Mouse (Mus musculus) liver, adult 2 months (tissue): ENCODE data around the gene Rap2a. TPM values are rescaled to one million over a fixed set of nuclear protein-coding genes. Genes with fewer than 3 reads are reported as not detected.
A peak's percentile ranks its signal among the peaks of the same experiment; 100 is the strongest.

ENCODE experiments used
- DNase-seq: peaks from one replicate; pipeline ENCODE4 v3.0.0-alpha.2; 2011; ENCODE audit warnings: low read depth, low spot score; ENCODE audit errors: extremely low read depth
- H3K27ac ChIP-seq: fragments of 200-500 bp; replicated peaks from 2 replicates; pipeline ENCODE4 v1.5.1; 2012; ENCODE audit warnings: low read depth, mild to moderate bottlenecking, control low read depth, inconsistent platforms, low read length; ENCODE audit not compliant: insufficient read depth
- H3K27me3 ChIP-seq: fragments of 200-500 bp; 2 replicates; pipeline ENCODE4 v1.6.1; 2012; ENCODE audit warnings: mild to moderate bottlenecking, moderate library complexity, low read length, inconsistent platforms; ENCODE audit not compliant: control insufficient read depth, insufficient read depth
- H3K36me3 ChIP-seq: fragments of 200-500 bp; 2 replicates; pipeline ENCODE4 v1.6.1; 2012; ENCODE audit warnings: low read length, inconsistent platforms; ENCODE audit not compliant: control insufficient read depth, insufficient read depth
- H3K4me1 ChIP-seq: fragments of 200-500 bp; 2 replicates; pipeline ENCODE4 v1.6.1; 2011; ENCODE audit warnings: low read length; ENCODE audit not compliant: control insufficient read depth, insufficient read depth
- H3K4me3 ChIP-seq: fragments of 200-500 bp; 2 replicates; pipeline ENCODE4 v1.5.1; 2011; ENCODE audit warnings: low read depth, mild to moderate bottlenecking, control low read depth, low read length, moderate library complexity; ENCODE audit not compliant: insufficient read depth
- H3K79me2 ChIP-seq: fragments of 200-500 bp; 2 replicates; pipeline ENCODE4 v1.6.1; 2012; ENCODE audit warnings: inconsistent platforms, mild to moderate bottlenecking, low read length, moderate library complexity; ENCODE audit not compliant: control insufficient read depth, insufficient read depth
- H3K9ac ChIP-seq: fragments of 200-500 bp; 2 replicates; pipeline ENCODE4 v1.6.1; 2012; ENCODE audit warnings: low read depth, mild to moderate bottlenecking, control low read depth, inconsistent platforms, low read length
- CTCF ChIP-seq: fragments of 200-500 bp; IDR thresholded peaks from 2 replicates; pipeline ENCODE4 v1.5.1; 2011; ENCODE audit warnings: low read depth, low read length, control low read depth
- POLR2A ChIP-seq: fragments of 200-500 bp; IDR thresholded peaks from 2 replicates; pipeline ENCODE4 v1.6.1; 2011; ENCODE audit warnings: low read length, control low read depth; ENCODE audit not compliant: insufficient read depth; ENCODE audit errors: extremely low read depth
- WGBS: fragments of 180-500 bp; shearing (Covaris S2); methylation state at CpG from one replicate; pipeline ENCODE4 v1.1.7; 2018; 5-methylcytosine and 5-hydroxymethylcytosine counted together
- polyA plus RNA-seq: library from polyadenylated mRNA; depleted of rRNA; stranded (reverse); fragments of >200 nt; gene quantifications from 2 replicates; pipeline ENCODE4 v1.2.3, GENCODE M21; 2012
- total RNA-seq: library from RNA; depleted of rRNA; stranded (reverse); fragments of >200 nt; gene quantifications from 2 replicates; pipeline ENCODE4 v1.2.3, GENCODE M21; 2014

Rap2a gene
- total and polyA plus RNA-seq, 2 experiments: 7.4 to 10.7 TPM

DNA sequence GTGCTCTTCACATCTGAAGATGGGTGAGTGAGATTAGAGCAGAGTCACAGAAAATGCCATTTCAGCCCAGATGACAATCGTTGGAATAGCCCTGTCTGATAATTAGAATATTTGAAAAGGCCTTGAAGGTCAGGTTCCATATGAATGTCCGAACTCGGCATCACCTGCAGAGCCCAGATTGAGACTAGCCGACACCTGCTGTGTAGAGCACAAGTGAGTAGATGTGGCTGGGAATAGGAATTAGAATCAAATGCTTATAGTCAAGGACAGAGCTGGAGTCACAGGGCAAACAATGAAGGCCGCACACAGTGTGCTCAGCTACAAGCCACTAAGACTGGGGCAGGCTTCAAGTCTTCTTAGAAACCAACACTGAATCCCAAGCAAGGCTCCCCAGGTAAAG lies 6.3 kb downstream of the Rap2a start:
- no peak for TF ChIP-seq CTCF
- no peak for TF ChIP-seq POLR2A
- Histone ChIP-seq H3K9ac (no peak overlapping the region), H3K27ac (no peak overlapping the region), H3K79me2 (peaks cover 29% of the 10 kb centered on the region; the same call in 1 of the 2 replicates), H3K4me1 (no peaks in the 10 kb centered on the region; the same call in 1 of the 2 replicates), H3K36me3 (no peaks in the 10 kb centered on the region), H3K27me3 (no peaks in the 10 kb centered on the region), H3K4me3 (no peak overlapping the region)
- DNase-seq: no peak
- 88% methylated on average over 5 of the region's 5 CpGs for WGBS

GRCm38 (mm10) chr14:120496284-120496683 lies 18.0 kb downstream of the Rap2a start:
- H3K27ac ChIP-seq: no peak overlapping the region
- no peak overlapping the region for H3K9ac ChIP-seq
- no peaks in the 10 kb centered on the region for H3K27me3 ChIP-seq
- peaks cover 11% of the 10 kb centered on the region for H3K79me2 ChIP-seq
- H3K4me3 ChIP-seq: no peak overlapping the region
- no peaks in the 10 kb centered on the region for H3K36me3 ChIP-seq
- WGBS: 53% methylated on average over 5 of the region's 5 CpGs
- peaks cover 22% of the 10 kb centered on the region for H3K4me1 ChIP-seq
- no peak for DNase-seq
- TF ChIP-seq POLR2A (no peak), CTCF (no peak)

GRCm38 (mm10) chr14:120496827-120497226 lies 18.6 kb downstream of the Rap2a start:
- 81% methylated on average over 5 of the region's 5 CpGs for WGBS
- Histone ChIP-seq H3K79me2 (peaks cover 13% of the 10 kb centered on the region), H3K9ac (no peak overlapping the region), H3K4me1 (peaks cover 24% of the 10 kb centered on the region), H3K4me3 (no peak overlapping the region), H3K36me3 (no peaks in the 10 kb centered on the region), H3K27ac (no peak overlapping the region), H3K27me3 (no peaks in the 10 kb centered on the region)
- no peak for DNase-seq
- TF ChIP-seq CTCF (no peak), POLR2A (no peak)

DNA sequence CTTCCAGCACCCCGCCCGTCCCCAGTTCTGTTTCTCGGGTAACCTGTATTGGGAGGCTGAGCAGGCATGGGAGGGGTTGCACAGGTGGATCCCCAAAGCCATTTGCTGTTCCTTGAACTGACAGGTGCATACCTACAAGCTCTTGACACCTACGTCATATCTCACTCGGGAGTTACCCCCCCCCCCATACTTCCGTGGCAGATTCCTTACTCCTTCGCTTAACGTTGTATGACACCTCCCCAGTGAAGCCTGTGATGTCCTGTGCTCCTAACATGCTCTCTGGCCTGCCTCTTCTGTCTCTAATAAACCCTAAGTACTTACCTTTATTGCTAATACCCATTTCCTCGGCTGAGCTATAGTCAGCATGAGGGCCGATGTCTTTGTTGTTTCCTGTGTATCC lies 20.9 kb downstream of the Rap2a start:
- Histone ChIP-seq H3K4me3 (no peak overlapping the region), H3K27ac (no peak overlapping the region), H3K27me3 (no peaks in the 10 kb centered on the region), H3K79me2 (peaks cover 17% of the 10 kb centered on the region), H3K36me3 (peaks cover under 1% of the 10 kb centered on the region), H3K4me1 (peaks cover 22% of the 10 kb centered on the region), H3K9ac (no peak overlapping the region)
- WGBS: 97% methylated on average over 10 of the region's 10 CpGs
- TF ChIP-seq CTCF: no peak
- no peak for TF ChIP-seq POLR2A
- no peak for DNase-seq

DNA sequence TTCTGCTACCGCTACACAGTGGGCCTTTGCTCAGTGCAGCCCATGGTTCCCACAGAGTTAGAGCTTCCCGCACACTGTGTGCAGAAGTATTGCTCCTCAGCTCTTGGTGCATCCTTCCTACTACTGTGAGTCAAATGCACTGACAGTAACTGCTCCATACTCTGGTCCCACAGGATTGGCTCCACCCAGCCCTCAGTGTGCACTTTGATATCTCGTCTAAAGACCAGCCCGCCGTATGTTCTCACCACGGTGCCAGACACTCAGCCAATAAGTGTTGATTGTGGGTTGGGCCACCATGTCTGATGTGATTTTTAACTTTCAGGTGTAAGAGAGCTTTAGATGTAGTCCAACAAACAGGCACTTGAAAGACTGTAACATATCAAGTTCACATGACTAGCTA lies 21.4 kb downstream of the Rap2a start:
- peaks cover 19% of the 10 kb centered on the region for H3K4me1 ChIP-seq
- WGBS: 58% methylated on average over 6 of the region's 6 CpGs
- H3K4me3 ChIP-seq: no peak overlapping the region
- no peaks in the 10 kb centered on the region for H3K27me3 ChIP-seq
- peaks cover 4% of the 10 kb centered on the region for H3K36me3 ChIP-seq
- peaks cover 12% of the 10 kb centered on the region for H3K79me2 ChIP-seq
- TF ChIP-seq POLR2A (no peak), CTCF (no peak)
- H3K27ac ChIP-seq: no peak overlapping the region
- H3K9ac ChIP-seq: no peak overlapping the region
- DNase-seq: peak; percentile 58

- Histone ChIP-seq H3K79me2 (peaks cover 12% of the 10 kb centered on the region), H3K27ac (peak overlapping the region; percentile 21), H3K4me1 (peaks cover 19% of the 10 kb centered on the region), H3K9ac (no peak overlapping the region), H3K27me3 (no peaks in the 10 kb centered on the region), H3K36me3 (peaks cover 6% of the 10 kb centered on the region), H3K4me3 (no peak overlapping the region)
- TF ChIP-seq POLR2A (no peak), CTCF (no peak)
- DNase-seq: peak; percentile 73
- 61% methylated on average over 12 of the region's 12 CpGs for WGBS
Observed at GRCm38 (mm10) chr14:120500021-120500560, 21.8 kb downstream of the Rap2a start.
